Mouse (Mus musculus): Measurements from ENCODE around the gene Adam12. TPM values are rescaled to one million over a fixed set of nuclear protein-coding genes. Genes with fewer than 3 reads are reported as not detected.

Adam12 gene
- total RNA-seq, 2 experiments from 2014 or later: 0.31 to 0.78 TPM

- no peak for TF ChIP-seq CTCF (IDR thresholded peaks at IDR 0.05)
- no peak overlapping the region for H3K4me3 ChIP-seq
- intact Hi-C loops (cut with DNase I): no loop called here
- DNase-seq: no peak
- H3K27ac ChIP-seq: no peak overlapping the region
These were observed 200.2 kb downstream of the Adam12 start for GRCm38 (mm10) chr7:134031787-134032186.

- no peak for DNase-seq
- intact Hi-C loops (cut with DNase I): no loop called here
- TF ChIP-seq CTCF (IDR thresholded peaks at IDR 0.05): no peak
- no peak overlapping the region for H3K4me3 ChIP-seq
- no peak overlapping the region for H3K27ac ChIP-seq
These were observed 200.7 kb downstream of the Adam12 start for GRCm38 (mm10) chr7:134031256-134031655.

- no peak for DNase-seq
- 0 out of 2 replicates have a peak overlapping the region, but pooled peaks have one; percentile 3 for H3K27ac ChIP-seq
- no peak for TF ChIP-seq CTCF (IDR thresholded peaks at IDR 0.05)
- H3K4me3 ChIP-seq: peak overlapping the region; percentile 40
- intact Hi-C loops (cut with DNase I): no loop called here
These were observed 203.6 kb downstream of the Adam12 start for GRCm38 (mm10) chr7:134028281-134028830.

- H3K27ac ChIP-seq: peak overlapping the region; percentile 58; the same call in 1 of the 2 replicates
- H3K4me3 ChIP-seq: no peak overlapping the region
- TF ChIP-seq CTCF (IDR thresholded peaks at IDR 0.05): no peak
- no peak for DNase-seq
- intact Hi-C loops (cut with DNase I): no loop called here
These were observed 204.9 kb downstream of the Adam12 start for GRCm38 (mm10) chr7:134027020-134027415.

GRCm38 (mm10) chr7:134026200-134027019, 205.5 kb downstream of the Adam12 start:
- TF ChIP-seq CTCF (IDR thresholded peaks at IDR 0.05): no peak
- H3K4me3 ChIP-seq: peak overlapping the region; percentile 33
- intact Hi-C loops (cut with DNase I): no loop called here
- DNase-seq: peak; percentile 79
- H3K27ac ChIP-seq: peak overlapping the region; percentile 58

- intact Hi-C loops (cut with DNase I): no loop called here
- H3K4me3 ChIP-seq: no peak overlapping the region
- no peak overlapping the region for H3K27ac ChIP-seq
- DNase-seq: no peak
- no peak for TF ChIP-seq CTCF (IDR thresholded peaks at IDR 0.05)
These were observed 209.6 kb downstream of the Adam12 start for GRCm38 (mm10) chr7:134022157-134022885.

GRCm38 (mm10) chr7:134015226-134015625, 216.7 kb downstream of the Adam12 start:
- intact Hi-C loops (cut with DNase I): no loop called here
- Histone ChIP-seq H3K4me3 (no peak overlapping the region), H3K27ac (no peak overlapping the region)
- no peak for TF ChIP-seq CTCF (IDR thresholded peaks at IDR 0.05)
- no peak for DNase-seq

- TF ChIP-seq CTCF (IDR thresholded peaks at IDR 0.05): no peak
- Histone ChIP-seq H3K4me3 (no peak overlapping the region), H3K27ac (no peak overlapping the region)
- DNase-seq: no peak
- intact Hi-C loops (cut with DNase I): no loop called here
These were observed 217.2 kb downstream of the Adam12 start for GRCm38 (mm10) chr7:134014733-134015132.

GRCm38 (mm10) chr7:134009157-134009556, 222.8 kb downstream of the Adam12 start:
- H3K27ac ChIP-seq: no peak overlapping the region
- TF ChIP-seq CTCF (IDR thresholded peaks at IDR 0.05): no peak

GRCm38 (mm10) chr7:134007942-134008361, 224.0 kb downstream of the Adam12 start:
- no peak for DNase-seq
- intact Hi-C loops (cut with DNase I): no loop called here
- TF ChIP-seq CTCF (IDR thresholded peaks at IDR 0.05): no peak
- H3K4me3 ChIP-seq: no peak overlapping the region
- no peak overlapping the region for H3K27ac ChIP-seq

More at GRCm38 (mm10) chr7:134009157-134009556, 222.8 kb downstream of the Adam12 start:
- H3K4me3 ChIP-seq: no peak overlapping the region
- DNase-seq: no peak
- intact Hi-C loops (cut with DNase I): no loop called here

- no peak for DNase-seq
- TF ChIP-seq CTCF (IDR thresholded peaks at IDR 0.05): no peak
- H3K4me3 ChIP-seq: no peak overlapping the region
- H3K27ac ChIP-seq: no peak overlapping the region
- intact Hi-C loops (cut with DNase I): no loop called here
These were observed 230.4 kb downstream of the Adam12 start for GRCm38 (mm10) chr7:134001581-134001980.

GRCm38 (mm10) chr7:133990930-133991329, 241.0 kb downstream of the Adam12 start:
- no peak for DNase-seq
- no peak overlapping the region for H3K27ac ChIP-seq
- no peak overlapping the region for H3K4me3 ChIP-seq

GRCm38 (mm10) chr7:133988356-133988755, 243.6 kb downstream of the Adam12 start:
- Histone ChIP-seq H3K4me3 (no peak overlapping the region), H3K27ac (no peak overlapping the region)
- intact Hi-C loops (cut with DNase I): no loop called here
- TF ChIP-seq CTCF (IDR thresholded peaks at IDR 0.05): no peak
- no peak for DNase-seq

More at GRCm38 (mm10) chr7:133990930-133991329, 241.0 kb downstream of the Adam12 start:
- intact Hi-C loops (cut with DNase I): no loop called here
- no peak for TF ChIP-seq CTCF (IDR thresholded peaks at IDR 0.05)
